Mouse (Mus musculus) thymus, adult 2 months (tissue): ENCODE measurements around the gene Prss41. TPM values are rescaled to one million over a fixed set of nuclear protein-coding genes. Genes with fewer than 3 reads are reported as not detected.
A peak's percentile ranks its signal among the peaks of the same experiment; 100 is the strongest.

Source experiments
- DNase-seq: peaks from one replicate; pipeline ENCODE4 v3.0.0; 2021
- H3K27ac ChIP-seq: fragments of 200-500 bp; 2 replicates; pipeline ENCODE4 v1.5.1; 2012; ENCODE audit warnings: low read length, control low read depth; ENCODE audit not compliant: control insufficient read depth, insufficient read depth
- H3K27me3 ChIP-seq: fragments of 200-500 bp; 2 replicates; pipeline ENCODE4 v1.6.1; 2012; ENCODE audit warnings: mild to moderate bottlenecking, low read length, moderate library complexity, mixed read lengths; ENCODE audit not compliant: control insufficient read depth, insufficient read depth
- H3K36me3 ChIP-seq: fragments of 200-500 bp; 2 replicates; pipeline ENCODE4 v1.6.1; 2012; ENCODE audit warnings: mild to moderate bottlenecking, low read length, moderate library complexity; ENCODE audit not compliant: control insufficient read depth, insufficient read depth
- H3K4me1 ChIP-seq: fragments of 200-500 bp; replicated peaks from 2 replicates; pipeline ENCODE4 v1.6.1; 2012; ENCODE audit warnings: low read length; ENCODE audit not compliant: control insufficient read depth, insufficient read depth
- H3K4me3 ChIP-seq: fragments of 200-500 bp; 2 replicates; pipeline ENCODE4 v1.5.1; 2012; ENCODE audit warnings: mild to moderate bottlenecking, low read length, control low read depth, moderate library complexity; ENCODE audit not compliant: control insufficient read depth, insufficient read depth
- CTCF ChIP-seq: fragments of 200-500 bp; IDR thresholded peaks from 2 replicates; pipeline ENCODE4 v1.5.1; 2012; ENCODE audit warnings: mild to moderate bottlenecking, control low read depth, low read length, moderate library complexity, borderline replicate concordance; ENCODE audit not compliant: control insufficient read depth, poor library complexity, insufficient read depth; ENCODE audit errors: extremely low read depth
- POLR2A ChIP-seq: fragments of 200-500 bp; IDR thresholded peaks from 2 replicates; pipeline ENCODE4 v1.6.1; 2012; ENCODE audit warnings: mild to moderate bottlenecking, low read length, control low read depth, moderate library complexity; ENCODE audit not compliant: control insufficient read depth, poor library complexity, insufficient read depth; ENCODE audit errors: extremely low read depth
- WGBS: fragments of 180-500 bp; shearing (Covaris S2); methylation state at CpG from one replicate; pipeline ENCODE4 v1.1.7; 2018; 5-methylcytosine and 5-hydroxymethylcytosine counted together
- polyA plus RNA-seq: library from polyadenylated mRNA; depleted of rRNA; stranded (reverse); fragments of >200 nt; gene quantifications from 2 replicates; pipeline ENCODE4 v1.2.3, GENCODE M21; 2012

Gene Prss41
- polyA plus RNA-seq, 1 experiment = 0.59 TPM

DNA sequence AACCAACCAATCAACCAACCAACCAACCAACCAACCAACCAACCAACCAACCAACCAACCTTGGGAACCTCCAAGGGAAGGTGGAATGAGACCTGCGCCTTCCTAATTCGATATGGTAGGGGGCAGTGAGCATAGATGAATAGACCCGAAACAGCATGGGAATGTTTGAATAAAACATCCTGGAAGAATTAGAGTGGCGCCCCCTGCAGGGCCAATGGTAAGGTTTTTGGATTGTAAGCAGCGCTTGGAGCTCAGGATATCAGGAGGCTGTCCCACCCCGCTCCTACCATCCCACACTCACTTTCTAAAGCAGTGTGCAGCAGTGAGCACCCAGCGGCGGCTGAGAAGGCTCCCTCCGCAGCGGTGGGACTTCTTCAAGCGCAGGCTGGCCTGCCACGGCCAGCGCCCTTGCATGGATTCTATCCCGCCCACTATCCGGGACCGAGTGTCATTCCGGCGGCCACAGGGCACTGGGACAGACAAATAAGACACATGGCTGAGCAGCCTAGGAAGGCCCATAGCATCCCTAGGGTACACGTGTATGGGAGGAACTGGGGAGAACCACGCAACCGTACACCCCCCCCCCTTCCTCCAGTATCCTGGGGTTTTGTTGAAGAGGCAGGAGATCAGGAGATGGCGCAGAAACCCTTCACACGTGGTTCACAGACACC is 696 bp downstream of the Prss41 start:
- Histone ChIP-seq H3K36me3 (no peaks in the 10 kb centered on the region), H3K4me3 (no peak overlapping the region), H3K4me1 (peaks cover 4% of the 10 kb centered on the region; the same call in 1 of the 2 replicates), H3K27ac (no peak overlapping the region), H3K27me3 (no peaks in the 10 kb centered on the region)
- 88% methylated on average over 23 of the region's 23 CpGs for WGBS
- no peak for DNase-seq
- TF ChIP-seq CTCF = no peak
- no peak for TF ChIP-seq POLR2A

- Histone ChIP-seq H3K4me3 (no peak overlapping the region), H3K36me3 (no peaks in the 10 kb centered on the region), H3K27ac (no peak overlapping the region), H3K4me1 (peaks cover 4% of the 10 kb centered on the region; the same call in 1 of the 2 replicates), H3K27me3 (no peaks in the 10 kb centered on the region)
- WGBS = 35% methylated on average over 4 of the region's 4 CpGs
- DNase-seq = peak; percentile 70
- TF ChIP-seq POLR2A (no peak), CTCF (no peak)
These were observed 2.8 kb downstream of the Prss41 start for GRCm38 (mm10) chr17:23841145-23841544.

DNA sequence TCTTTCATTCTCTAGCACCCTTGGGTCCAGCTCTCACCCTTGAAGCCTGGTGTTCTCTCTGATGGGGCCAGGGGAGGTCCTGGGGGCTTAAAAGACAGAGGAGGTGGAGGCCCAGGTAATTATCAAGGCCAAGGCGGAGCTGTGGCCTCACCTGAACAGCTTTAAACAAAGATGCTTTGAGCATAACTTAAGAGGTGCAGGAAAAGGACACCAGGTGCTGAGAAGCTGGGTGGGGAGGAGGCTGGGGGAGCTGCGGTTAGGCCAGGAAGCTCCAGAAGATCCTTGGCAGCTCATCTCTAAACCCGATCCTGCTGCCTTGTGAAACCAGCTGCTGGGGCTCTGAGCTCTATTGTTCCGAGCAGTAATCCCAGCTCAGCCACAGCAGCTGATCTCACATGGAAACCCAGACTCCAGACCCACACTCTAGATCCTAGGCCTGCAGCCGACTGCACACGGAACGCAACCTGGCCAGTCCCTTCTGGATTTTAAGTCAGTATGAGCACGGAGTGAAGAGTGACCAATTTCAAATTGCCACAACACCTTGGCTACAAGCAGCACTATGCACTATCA is 7.9 kb downstream of the Prss41 start, which contains the start of gene Prss33:
Gene Prss33 (minus strand): TSS at position 51 of the 570 bp plus-strand sequence.
- TF ChIP-seq POLR2A (no peak), CTCF (no peak)
- no peak within 1 kb of the TSS for H3K27ac ChIP-seq
- no peak within 1 kb of the TSS for H3K4me3 ChIP-seq
- H3K27me3 ChIP-seq = no peaks in the 10 kb centered on the region
- 87% methylated on average over 8 of the region's 8 CpGs for WGBS
- DNase-seq = no peak
- H3K4me1 ChIP-seq = peaks cover 8% of the 10 kb centered on the region
- H3K36me3 ChIP-seq = no peaks in the 10 kb centered on the region

DNA sequence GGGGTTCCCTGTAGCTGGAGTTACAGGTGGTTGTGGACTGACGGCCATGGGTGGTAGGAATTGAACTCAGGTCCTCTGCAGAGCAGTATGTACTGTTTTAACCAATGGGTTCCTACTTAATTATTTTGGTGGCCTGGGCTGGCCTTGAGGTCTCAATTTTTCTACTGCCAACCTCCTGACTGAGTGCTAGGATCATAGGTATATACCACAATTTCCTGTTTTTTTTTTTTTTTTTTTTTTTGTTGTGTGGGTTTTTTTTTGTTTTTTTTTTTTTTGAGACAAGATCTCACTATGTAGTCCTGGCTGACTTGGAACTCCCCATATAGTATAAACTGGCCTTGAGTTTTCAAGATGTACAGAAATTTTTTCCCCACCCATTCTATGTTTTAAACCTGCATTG is 12.8 kb downstream of the Prss41 start:
- Histone ChIP-seq H3K36me3 (peaks cover 5% of the 10 kb centered on the region; the same call in 1 of the 2 replicates), H3K27ac (peak overlapping the region; percentile 18), H3K4me3 (no peak overlapping the region), H3K27me3 (no peaks in the 10 kb centered on the region), H3K4me1 (peaks cover 14% of the 10 kb centered on the region)
- WGBS = 100% methylated on average over 1 of the region's 1 CpGs
- TF ChIP-seq POLR2A (no peak), CTCF (no peak)
- no peak for DNase-seq

GRCm38 (mm10) chr17:23829064-23829619 is 14.8 kb downstream of the Prss41 start, which contains the start of gene Elob:
Gene Elob, minus strand, starts transcription at chr17:23829136.
- no peaks in the 10 kb centered on the region for H3K27me3 ChIP-seq
- peaks cover 25% of the 10 kb centered on the region for H3K36me3 ChIP-seq
- H3K27ac ChIP-seq = peak within 1 kb of the TSS; percentile 86
- WGBS = 2% methylated on average over 30 of the region's 42 CpGs
- DNase-seq = peak; percentile 81
- H3K4me3 ChIP-seq = peak within 1 kb of the TSS; percentile 91
- H3K4me1 ChIP-seq = peaks cover 14% of the 10 kb centered on the region
- TF ChIP-seq CTCF (peak; percentile 64; the same call in 1 of the 2 replicates), POLR2A (0 out of 2 replicates have a peak, but pooled peaks have one; percentile 11)

GRCm38 (mm10) chr17:23828271-23829001 is 15.5 kb downstream of the Prss41 start:
- H3K4me3 ChIP-seq = peak overlapping the region; percentile 91
- TF ChIP-seq POLR2A = no peak
- TF ChIP-seq CTCF = no peak
- peak; percentile 67 for DNase-seq
- no peaks in the 10 kb centered on the region for H3K27me3 ChIP-seq
- peak overlapping the region; percentile 12; the same call in 1 of the 2 replicates for H3K27ac ChIP-seq
- H3K4me1 ChIP-seq = peaks cover 14% of the 10 kb centered on the region
- 2% methylated on average over 47 of the region's 47 CpGs for WGBS
- H3K36me3 ChIP-seq = peaks cover 32% of the 10 kb centered on the region
